Mouse (Mus musculus) embryonic fibroblast, embryonic 13.5 days (primary cell): ENCODE measurements around the gene Hspa12a.

ENCODE experiments used
- CTCF ChIP-seq: IDR thresholded peaks from 2 replicates; pipeline ENCODE4 v1.5.1; 2011; ENCODE audit warnings: mild to moderate bottlenecking, control low read depth, low read length, moderate library complexity, borderline replicate concordance; ENCODE audit not compliant: insufficient read depth
- POLR2A ChIP-seq: IDR thresholded peaks from 2 replicates; pipeline ENCODE4 v1.6.1; 2011; ENCODE audit warnings: low read depth, mild to moderate bottlenecking, control low read depth, low read length, moderate library complexity

- TF ChIP-seq POLR2A (no peak), CTCF (no peak)
Measured at GRCm38 (mm10) chr19:58873536-58873935, 69.9 kb downstream of the Hspa12a start.
